Mouse (Mus musculus) cortical plate, adult 2 months (tissue): ENCODE data around the gene Vmn1r200.

Experiments used
- CTCF ChIP-seq: fragments of 200-500 bp; IDR thresholded peaks from 2 replicates; pipeline ENCODE4 v1.5.1; 2011; ENCODE audit warnings: mild to moderate bottlenecking, control low read depth, low read length; ENCODE audit not compliant: insufficient read depth; ENCODE audit errors: extremely low read depth
- POLR2A ChIP-seq: fragments of 200-500 bp; IDR thresholded peaks from 2 replicates; pipeline ENCODE4 v1.6.1; 2011; ENCODE audit warnings: mild to moderate bottlenecking, low read length, control low read depth; ENCODE audit not compliant: insufficient read depth; ENCODE audit errors: extremely low read depth

GRCm38 (mm10) chr13:22387050-22387449, 3.1 kb upstream of the Vmn1r200 start:
- TF ChIP-seq POLR2A = no peak
- no peak for TF ChIP-seq CTCF
